Mouse (Mus musculus) cortical plate, adult 2 months (tissue): Measurements from ENCODE around the gene Htr3b.

Experiments used
- CTCF ChIP-seq: fragments of 200-500 bp; IDR thresholded peaks from 2 replicates; pipeline ENCODE4 v1.5.1; 2011; ENCODE audit warnings: mild to moderate bottlenecking, control low read depth, low read length; ENCODE audit not compliant: insufficient read depth; ENCODE audit errors: extremely low read depth
- POLR2A ChIP-seq: fragments of 200-500 bp; IDR thresholded peaks from 2 replicates; pipeline ENCODE4 v1.6.1; 2011; ENCODE audit warnings: mild to moderate bottlenecking, low read length, control low read depth; ENCODE audit not compliant: insufficient read depth; ENCODE audit errors: extremely low read depth

DNA sequence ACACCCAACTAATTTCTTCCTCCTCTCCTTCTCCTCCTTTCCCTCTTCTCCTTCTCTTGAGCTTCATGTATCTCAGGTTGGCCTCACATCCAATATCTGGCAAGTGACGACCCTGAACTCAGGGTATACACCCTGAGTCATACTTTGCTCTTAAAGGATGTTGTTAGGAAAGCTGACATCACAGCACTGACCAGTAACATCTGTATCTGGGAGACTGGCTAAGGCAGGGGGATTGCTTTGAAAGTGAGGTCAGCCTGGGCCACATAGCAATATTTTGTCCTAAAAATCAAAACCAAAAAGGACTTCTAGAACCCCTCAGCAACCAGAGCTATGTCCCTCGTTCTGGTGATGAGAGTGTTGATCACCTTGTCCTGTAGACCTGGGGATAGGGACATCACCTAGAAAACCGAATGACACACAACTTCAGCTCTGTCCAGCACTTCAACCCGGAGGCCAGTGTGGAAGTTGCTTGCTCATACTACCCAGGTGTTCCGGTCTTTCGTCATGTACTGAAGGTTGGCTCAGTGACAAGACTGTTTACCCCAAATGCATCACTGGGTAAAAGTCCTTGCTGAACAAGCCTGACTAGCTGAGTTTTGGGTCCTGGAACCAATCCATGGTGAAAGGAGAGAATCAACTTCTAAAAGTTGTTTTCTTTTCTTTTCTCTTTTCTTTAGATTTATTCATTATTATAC, 12.0 kb upstream of the Htr3b start:
- TF ChIP-seq POLR2A (no peak), CTCF (no peak)
